Mouse (Mus musculus): Measurements from ENCODE around the gene Psmb8. TPM values are rescaled to one million over a fixed set of nuclear protein-coding genes. Genes with fewer than 3 reads are reported as not detected.
A peak's percentile ranks its signal among the peaks of the same experiment; 100 is the strongest.

The Psmb8 gene
- 1 to 10 TPM; 2.5 to 2.6 TPM for total RNA-seq (2021)
- long read RNA-seq, experiment 1, result 0 reads
- long read RNA-seq, experiment 2, transcript Psmb8-201 (6 exons, 1,628 nt), result major isoform, 7 of 9 reads
- long read RNA-seq, experiment 2, partial matches to known transcripts, result 0 of 9 reads
- long read RNA-seq, experiment 2, other reads (novel, unspliced or antisense), result 2 of 9 reads

DNA sequence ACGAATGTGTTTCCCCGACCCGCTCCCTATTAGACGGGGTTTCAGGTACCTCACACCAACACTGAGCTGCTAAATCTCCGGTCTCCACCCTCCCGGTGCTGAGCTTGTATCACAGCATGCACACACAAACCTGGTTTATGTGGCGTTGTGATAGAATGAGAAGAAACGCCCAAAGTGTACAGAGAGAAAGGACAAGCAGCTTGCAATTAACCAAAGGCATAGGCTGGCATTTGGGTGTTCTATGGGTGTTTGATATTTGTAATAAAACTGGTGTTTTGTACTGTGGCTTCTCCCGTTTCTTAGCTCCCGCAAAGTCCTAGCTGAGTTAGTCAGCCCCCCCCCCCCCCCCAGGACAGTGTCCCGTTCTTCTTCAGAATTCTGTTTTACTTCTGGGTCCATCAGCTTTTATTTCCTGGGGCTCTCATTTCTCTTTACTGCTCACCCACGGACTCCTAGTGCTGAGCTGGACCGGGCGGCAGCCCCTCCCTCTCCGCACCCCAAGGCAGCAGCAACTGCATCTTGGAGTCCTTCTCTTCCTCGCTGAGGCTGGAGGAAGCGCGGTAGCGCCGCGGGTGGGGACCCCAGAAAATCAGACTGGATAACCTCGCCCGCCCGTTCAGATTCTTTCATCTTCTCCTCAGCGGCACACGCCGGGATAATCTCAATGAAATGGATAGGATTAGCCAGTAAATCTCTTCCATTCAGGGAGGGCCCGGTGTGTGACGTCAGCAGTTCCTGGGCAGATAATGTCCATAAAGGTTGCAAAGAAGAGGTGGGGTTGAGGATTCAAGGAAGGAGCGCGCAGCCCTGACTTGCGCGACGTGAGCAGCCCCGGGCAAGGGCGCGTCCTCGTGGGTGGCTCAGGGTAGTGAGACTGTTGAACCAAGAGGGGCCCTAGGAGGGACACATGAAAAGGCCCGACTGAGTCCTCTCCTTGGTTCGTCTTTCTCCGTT, at the start of gene Psmb8:
Gene Psmb8, plus strand, starts transcription at position 781 of the 954 bp plus-strand sequence.
- DNase-seq (ENCODE audit: low spot score in 2 of 2), result peak; percentile 82 to 89

DNA sequence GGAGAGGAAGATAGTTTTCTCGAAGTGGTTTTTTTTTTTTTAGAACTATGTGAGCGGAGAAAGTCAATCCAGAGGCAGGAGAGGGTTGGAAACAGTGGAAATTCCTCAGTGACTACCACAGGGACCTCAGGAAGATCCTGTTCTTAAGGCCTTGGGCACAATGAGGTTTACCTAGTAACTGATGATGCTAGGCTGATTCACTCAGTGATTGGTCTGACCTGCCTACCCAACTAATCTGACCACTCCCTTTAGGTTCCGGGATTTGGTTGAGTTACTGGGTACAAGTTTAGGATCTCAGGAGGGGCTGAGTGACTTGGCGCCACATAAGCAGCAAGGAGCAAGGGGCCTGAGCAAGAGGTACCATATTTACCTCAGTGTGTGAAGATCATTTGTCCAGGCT, 44.6 kb upstream of the Psmb8 start, which contains the start of gene H2-DMb1:
Gene H2-DMb1, plus strand, starts transcription at position 150 of the 400 bp plus-strand sequence.
- DNase-seq (ENCODE audit: low spot score in 2 of 2), result peak in 1 of 2 experiments; percentile 70

- no peak for DNase-seq (ENCODE audit: low spot score in 2 of 2)
Measured at GRCm38 (mm10) chr17:34155534-34155933, 42.0 kb upstream of the Psmb8 start.

GRCm38 (mm10) chr17:34164202-34164895, 33.2 kb upstream of the Psmb8 start:
- DNase-seq (ENCODE audit: low spot score in 2 of 2), result no peak

GRCm38 (mm10) chr17:34165033-34165730, 32.3 kb upstream of the Psmb8 start:
- no peak for DNase-seq (ENCODE audit: low spot score in 2 of 2)

GRCm38 (mm10) chr17:34169279-34169678, 28.2 kb upstream of the Psmb8 start:
- peak; percentile 11 to 54 for DNase-seq (ENCODE audit: low spot score in 2 of 2)

DNA sequence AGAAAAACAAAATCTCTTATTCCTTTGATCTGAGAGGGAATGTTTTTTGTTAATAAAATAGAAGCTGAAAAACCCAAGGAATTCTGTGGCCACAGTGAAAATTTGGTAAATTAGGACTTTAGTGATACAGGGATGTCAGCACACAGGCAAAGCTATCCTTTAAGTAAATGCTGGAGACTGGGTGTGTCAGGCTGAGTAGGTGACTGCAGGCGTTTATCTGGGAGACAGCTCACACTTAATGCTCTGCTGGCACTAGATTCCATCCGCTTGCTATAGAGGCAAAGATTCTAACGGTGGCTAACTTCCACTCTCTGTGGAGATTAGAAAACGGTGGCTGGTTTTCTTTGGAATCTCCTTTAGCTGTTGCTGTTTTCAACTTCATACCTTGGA, 27.0 kb upstream of the Psmb8 start:
- DNase-seq (ENCODE audit: low spot score in 2 of 2), result no peak

DNA sequence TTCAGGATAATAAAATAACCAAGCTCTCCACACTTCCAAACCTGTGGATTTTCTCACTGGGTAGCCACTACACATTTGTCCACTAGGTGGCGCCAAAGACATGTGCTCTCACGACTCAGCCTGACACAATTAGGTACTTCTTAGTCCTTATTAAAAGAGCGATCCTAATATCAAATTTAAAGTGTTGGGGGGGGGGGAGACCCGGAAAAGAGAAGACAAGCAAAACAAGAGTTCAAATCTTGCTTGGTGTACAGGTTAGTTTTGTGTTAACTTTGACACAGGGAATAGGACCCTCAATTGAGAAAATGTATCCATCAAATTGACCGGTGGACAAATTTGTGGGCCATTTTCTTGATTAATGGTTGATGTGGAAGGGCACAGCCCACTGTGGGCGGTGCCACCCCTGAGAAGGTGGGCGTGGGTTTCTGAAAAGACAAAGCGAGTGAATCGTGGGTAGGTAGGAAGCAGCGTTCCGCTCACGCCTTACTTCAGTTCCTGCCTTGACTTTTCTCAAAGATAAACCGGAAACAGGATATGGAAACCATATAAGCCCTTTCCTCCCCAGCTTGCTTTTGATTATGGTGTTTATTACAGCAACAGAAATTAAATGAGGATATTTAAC, 26.5 kb upstream of the Psmb8 start:
- peak; percentile 81 to 91 for DNase-seq (ENCODE audit: low spot score in 2 of 2)

GRCm38 (mm10) chr17:34172528-34172927, 25.0 kb upstream of the Psmb8 start:
- DNase-seq (ENCODE audit: low spot score in 2 of 2), result no peak

GRCm38 (mm10) chr17:34174075-34174474, 23.4 kb upstream of the Psmb8 start:
- no peak for DNase-seq (ENCODE audit: low spot score in 2 of 2)

DNA sequence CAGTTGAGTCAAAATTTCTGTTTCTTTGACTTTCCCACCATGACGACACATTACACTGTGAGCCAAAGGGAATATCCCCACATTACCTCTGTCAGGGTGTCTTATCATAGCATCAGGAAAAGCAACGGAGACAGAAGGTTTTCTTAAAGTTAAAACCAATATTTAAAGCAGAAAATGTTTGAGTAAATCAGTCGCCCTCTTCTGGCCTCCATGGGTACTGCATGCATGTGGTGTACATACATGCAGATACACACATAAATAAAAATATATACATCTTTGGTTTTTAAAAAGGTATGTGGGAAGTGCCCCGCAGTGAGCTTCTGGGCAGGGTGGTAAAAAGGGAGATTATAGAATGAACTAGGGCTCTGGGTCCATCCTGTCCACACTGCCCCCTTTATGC, 20.3 kb upstream of the Psmb8 start:
- no peak for DNase-seq (ENCODE audit: low spot score in 2 of 2)

DNA sequence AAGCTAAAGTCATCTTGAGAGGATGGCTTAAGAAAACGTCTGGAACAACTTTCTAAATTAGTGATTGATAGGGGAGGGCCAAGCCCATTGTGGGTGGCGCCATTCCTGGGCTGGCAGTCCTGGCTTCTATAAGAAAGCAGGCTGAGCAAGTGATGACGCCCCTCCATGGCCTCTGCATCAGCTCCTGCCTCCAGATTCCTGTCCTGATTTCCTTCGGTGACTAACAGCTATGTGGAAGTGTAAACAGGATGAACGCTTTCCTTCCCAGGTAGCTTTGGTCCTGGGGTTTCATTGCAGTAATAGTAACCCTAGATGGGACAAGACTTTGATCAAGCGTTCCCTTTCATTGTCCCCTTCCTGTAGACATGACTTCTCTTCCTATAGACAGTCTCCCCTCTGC, 18.5 kb upstream of the Psmb8 start:
- DNase-seq (ENCODE audit: low spot score in 2 of 2), result no peak

- DNase-seq (ENCODE audit: low spot score in 2 of 2), result no peak
Measured at GRCm38 (mm10) chr17:34179913-34180859, 17.3 kb upstream of the Psmb8 start.

GRCm38 (mm10) chr17:34183564-34184219, 13.8 kb upstream of the Psmb8 start:
- DNase-seq (ENCODE audit: low spot score in 2 of 2), result no peak

DNA sequence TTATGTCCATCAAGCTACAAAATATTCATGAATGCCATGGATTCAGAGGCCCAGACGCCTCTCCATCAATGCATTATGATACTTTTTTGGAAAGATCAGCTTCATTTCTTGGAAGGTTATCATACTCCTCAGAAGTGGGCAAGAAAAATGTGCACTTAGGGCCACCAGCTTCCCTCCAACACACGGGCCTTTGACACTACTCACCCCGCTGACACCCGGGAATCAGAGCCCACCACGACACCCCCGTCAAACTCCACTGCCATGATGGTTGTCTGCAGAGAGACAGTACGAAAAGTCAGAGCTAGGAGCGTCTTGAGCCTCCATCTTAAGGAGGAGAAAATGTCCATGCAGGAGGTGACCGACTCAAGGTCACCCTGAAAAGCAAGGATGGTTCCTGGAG, 12.0 kb upstream of the Psmb8 start:
- DNase-seq (ENCODE audit: low spot score in 2 of 2), result no peak

- no peak for DNase-seq (ENCODE audit: low spot score in 2 of 2)
Measured at GRCm38 (mm10) chr17:34186885-34187260, 10.6 kb upstream of the Psmb8 start.

DNA sequence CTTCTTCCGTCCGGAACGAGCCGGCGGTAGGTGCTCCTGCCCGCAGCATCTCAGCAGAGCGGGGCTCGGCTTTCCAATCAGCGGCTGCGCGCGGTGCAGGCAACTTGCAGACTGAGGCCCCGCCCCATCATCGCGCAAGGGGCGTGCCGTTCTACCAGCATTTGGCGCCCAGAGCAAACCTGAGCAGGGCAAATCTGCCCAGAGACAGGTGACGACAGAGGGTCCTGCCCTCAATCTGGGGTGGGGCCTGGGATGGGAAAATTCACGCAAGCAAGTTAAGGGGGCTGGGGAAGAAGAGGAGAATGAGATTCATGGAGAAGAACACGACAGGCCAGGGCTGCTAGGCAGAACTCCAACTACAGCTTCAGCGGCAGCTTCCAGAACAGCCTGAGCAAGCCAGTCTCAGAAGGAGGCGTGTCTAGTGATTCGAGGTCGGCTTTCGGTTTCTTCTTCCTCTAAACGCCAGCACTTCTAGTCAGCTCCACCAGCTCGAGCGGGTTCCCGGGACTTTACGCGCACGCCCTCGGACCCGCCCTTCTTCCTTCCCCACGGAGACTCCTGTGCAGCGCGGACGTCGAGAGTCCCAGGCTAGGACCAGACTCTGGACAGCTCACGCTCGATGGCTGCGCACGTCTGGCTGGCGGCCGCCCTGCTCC, 10.1 kb upstream of the Psmb8 start, which contains the start of the genes Tap1 and Psmb9:
Gene Tap1, plus strand, starts transcription at position 293 of the 656 bp plus-strand sequence.
Gene Psmb9, minus strand, starts transcription at position 504 of the 656 bp plus-strand sequence.
- DNase-seq (ENCODE audit: low spot score in 2 of 2), result peak; percentile 97

DNA sequence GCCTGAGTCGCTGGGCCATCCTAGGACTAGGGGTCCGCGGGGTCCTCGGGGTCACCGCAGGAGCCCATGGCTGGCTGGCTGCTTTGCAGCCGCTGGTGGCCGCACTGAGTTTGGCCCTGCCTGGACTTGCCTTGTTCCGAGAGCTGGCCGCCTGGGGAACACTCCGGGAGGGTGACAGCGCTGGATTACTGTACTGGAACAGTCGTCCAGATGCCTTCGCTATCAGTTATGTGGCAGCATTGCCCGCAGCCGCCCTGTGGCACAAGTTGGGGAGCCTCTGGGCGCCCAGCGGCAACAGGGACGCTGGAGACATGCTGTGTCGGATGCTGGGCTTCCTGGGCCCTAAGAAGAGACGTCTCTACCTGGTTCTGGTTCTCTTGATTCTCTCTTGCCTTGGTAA, 9.5 kb upstream of the Psmb8 start:
- DNase-seq (ENCODE audit: low spot score in 2 of 2), result no peak

Measured in layer of hippocampus, postnatal 14 days (tissue).